Mouse (Mus musculus) megakaryocyte, adult 5-6 weeks (primary cell): ENCODE data around the gene Plcb3. TPM values are rescaled to one million over a fixed set of nuclear protein-coding genes. Genes with fewer than 3 reads are reported as not detected.

Source experiments
- ATAC-seq: 2 replicates; pipeline ENCODE4 v1.8.0; 2016; ENCODE audit warnings: mild to moderate bottlenecking, inconsistent platforms; ENCODE audit not compliant: poor library complexity, severe bottlenecking
- total RNA-seq, 2 experiments: library from RNA; stranded (forward) in 1 of 2; stranded (reverse) in 1 of 2; fragments of 153-499, 151-499 nt in 1 of 2; fragments of 221-1000, 200-1000 nt in 1 of 2; gene quantifications; 2 replicates each; pipeline versions ENCODE4 v1.2.3 to v1.2.4; 2015 to 2017

Plcb3 gene
- total RNA-seq (2015) (10.4 and 11.8 TPM in 2 replicates), total RNA-seq (2017) (13.4 and 14.1 TPM in 2 replicates)

DNA sequence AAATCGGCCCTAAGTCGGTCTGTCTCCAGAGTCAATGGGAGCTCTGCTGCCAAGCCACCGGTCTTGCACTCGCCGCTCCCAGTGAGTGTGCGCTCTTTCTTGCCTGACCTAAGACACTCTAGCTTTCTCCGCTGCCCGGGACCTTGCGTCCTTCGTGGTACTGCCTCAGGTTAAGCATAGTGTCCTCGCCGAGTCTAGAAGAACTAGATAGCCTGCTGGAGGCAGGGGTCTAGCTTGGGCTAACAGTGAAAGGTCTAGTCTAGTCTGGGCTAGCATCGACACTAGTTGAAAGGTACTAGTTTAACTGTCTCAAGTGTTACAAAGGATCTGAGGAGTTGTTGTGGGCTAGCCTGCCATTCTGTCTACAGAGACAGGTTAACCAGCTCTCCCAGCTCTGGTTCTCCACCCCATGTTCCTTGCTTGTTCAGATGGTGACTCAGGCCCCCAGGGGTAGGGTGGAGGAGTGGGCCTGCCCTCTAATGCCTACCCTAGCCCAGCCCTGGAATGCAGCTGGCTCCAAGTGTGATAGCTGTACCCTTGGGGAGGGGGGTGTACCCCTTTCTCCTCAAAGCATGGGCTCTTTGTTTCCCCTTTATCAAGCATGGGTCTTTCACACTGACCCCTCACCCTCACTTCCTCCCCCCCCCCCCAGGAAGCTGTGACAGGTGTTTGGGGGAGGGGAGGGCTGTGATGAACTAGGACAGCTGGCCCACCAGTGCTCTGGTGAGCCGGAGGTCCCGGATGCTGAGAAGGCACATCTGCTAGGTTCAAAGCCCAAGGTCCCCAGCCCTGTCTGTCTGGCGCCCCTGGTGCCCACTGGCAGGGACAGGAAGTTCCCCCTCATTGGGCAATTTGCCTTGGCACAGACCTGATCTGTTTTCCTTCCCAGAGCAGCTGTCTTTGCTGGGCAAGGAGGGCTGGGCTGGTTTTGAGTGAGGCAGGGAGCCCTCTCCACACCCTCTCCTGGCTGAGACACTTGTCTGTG, at the start of gene Plcb3:
Gene Plcb3, minus strand, starts transcription at position 934 of the 985 bp plus-strand sequence.
- ATAC-seq: no peak

- ATAC-seq: peak; percentile 50
Observed at GRCm38 (mm10) chr19:7020224-7020641, 44.0 kb upstream of the Plcb3 start.

DNA sequence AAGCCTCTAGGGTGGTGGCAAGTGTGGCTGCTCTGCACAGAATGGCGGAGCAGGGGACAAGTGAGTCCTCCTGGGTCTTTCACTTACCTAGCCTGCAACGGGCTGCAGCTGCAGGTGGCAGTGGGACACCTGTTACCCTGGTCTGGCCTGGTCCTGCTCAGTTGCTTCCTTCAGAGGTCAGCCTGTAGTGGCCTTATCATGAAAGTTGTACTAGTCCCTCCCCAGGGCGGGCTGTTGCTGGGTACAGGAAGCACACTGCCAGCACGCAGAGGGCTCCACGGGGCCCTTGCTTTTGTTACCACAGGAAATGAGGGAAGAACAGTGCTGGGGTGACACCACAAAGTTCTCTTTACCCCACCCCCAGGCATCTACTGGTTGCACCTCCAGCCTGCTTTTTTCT, 42.9 kb upstream of the Plcb3 start, which contains the start of gene Fermt3:
Gene Fermt3, minus strand, starts transcription at position 279 of the 400 bp plus-strand sequence.
- peak; percentile 80 for ATAC-seq

DNA sequence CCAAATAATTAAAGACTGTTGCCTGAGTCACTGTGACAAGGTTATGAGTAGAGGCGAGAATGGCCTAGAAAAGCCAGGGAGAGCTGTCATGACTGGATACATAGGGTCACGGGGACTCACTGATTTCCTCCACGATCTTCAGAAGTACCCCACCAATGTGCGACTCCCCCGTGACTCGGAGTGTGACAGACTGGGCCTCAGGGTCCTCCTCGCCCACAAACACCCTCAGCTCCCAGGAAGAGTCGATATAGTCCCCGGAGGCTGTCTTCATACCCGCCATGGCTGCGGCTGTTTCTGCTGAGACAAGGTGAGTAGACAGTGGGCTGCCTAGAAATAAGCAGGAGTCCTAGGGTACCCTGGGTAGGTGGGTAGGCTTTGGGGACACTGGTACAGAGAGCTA, 42.3 kb upstream of the Plcb3 start:
- peak; percentile 21 for ATAC-seq

DNA sequence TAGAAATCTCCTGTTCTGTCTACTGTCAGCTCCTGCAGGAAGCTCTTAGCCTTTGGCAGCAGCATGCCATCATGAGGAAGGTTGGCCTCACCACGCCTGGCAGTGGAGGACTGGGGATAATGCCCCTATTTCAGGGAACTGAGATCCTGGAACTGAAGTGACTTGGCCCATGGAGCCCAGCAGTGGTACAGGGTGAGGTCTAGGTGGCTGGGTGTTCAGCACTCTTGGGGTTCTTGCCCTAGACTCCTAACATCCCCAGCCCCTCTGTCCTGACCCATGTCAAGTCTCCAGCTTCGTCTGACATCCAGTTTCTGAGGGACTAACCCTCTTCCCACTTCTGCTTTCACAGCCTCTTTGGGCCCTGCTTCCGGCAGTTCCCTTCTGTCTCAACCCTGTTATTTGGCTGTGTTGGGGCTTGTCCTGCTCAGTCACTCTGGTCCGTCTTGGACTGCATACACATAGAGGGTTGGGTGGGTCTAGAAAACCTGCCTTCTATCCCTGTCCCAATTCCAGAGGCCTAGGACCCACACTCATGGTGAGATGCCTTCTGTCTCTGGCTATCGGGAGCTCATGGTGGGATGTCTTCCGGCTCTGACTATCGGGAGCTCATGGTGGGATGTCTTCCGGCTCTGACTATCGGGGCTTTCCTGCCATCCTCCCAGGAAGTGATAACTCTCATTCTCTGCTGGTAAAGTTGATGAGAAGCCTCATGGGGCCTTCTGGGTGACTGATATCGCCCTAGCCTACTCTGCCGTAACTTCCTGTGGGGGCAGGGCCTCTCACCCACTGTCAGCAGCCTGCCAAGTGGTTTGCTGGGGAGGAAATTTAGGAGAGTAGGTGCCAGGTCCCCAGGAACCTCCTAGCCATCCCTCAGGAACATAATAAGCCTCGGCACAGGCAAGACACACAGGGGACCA, 41.5 kb upstream of the Plcb3 start:
- peak; percentile 52 for ATAC-seq

- no peak for ATAC-seq
Observed at GRCm38 (mm10) chr19:7014481-7015135, 38.3 kb upstream of the Plcb3 start.

GRCm38 (mm10) chr19:7013984-7014383, 37.7 kb upstream of the Plcb3 start:
- no peak for ATAC-seq

DNA sequence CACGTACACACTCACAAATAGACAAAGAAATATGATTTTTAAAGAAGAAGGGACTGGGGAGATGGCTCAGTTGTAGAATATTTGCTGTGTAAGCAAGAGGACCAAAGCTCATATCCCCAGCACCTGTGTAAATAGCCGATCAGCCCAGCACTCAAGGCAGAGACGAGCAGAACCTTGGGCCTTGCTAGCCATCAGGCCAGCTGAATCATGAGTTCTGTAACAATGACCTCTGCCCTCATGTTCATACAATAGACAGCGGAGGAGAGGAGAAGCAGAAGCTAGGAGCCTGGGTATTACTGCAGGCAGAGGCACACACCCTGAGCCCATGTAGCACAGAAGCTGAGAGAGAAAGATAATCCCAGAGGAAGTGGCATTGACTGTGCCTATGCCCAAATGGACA, 36.2 kb upstream of the Plcb3 start:
- ATAC-seq: no peak

DNA sequence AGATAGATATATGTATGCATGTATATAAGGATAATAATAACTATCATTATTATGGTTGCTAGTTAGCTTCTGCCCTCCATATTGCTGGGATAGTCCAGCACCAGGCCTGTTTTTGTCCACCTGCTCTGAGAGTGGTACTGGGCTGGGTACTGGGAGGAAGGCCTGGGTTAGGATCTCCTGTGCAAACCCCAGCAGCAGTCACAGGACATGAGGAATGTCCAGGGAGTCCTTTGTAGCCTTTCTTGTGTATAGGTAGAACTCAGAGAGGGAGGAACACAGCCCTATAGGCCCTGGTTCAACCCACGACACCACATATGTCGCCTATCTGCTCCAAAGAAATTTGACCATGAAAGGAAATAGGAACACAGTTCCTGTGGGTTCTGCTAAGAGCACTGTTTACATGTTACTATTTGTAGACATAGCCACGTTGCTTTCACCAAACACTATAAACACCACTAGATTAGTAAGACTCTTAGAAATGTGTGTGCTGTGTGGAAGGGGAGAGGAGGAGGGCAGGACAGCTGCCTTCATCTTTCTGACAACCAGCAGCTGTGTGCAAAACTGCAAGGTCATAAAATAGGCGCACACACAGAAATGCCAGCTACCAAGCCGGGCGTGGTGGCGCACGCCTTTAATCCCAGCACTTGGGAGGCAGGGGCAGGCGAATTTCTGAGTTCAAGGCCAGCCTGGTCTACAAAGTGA, 30.8 kb upstream of the Plcb3 start:
- ATAC-seq: no peak

- ATAC-seq: no peak
Observed at GRCm38 (mm10) chr19:6999360-7000063, 23.2 kb upstream of the Plcb3 start.

DNA sequence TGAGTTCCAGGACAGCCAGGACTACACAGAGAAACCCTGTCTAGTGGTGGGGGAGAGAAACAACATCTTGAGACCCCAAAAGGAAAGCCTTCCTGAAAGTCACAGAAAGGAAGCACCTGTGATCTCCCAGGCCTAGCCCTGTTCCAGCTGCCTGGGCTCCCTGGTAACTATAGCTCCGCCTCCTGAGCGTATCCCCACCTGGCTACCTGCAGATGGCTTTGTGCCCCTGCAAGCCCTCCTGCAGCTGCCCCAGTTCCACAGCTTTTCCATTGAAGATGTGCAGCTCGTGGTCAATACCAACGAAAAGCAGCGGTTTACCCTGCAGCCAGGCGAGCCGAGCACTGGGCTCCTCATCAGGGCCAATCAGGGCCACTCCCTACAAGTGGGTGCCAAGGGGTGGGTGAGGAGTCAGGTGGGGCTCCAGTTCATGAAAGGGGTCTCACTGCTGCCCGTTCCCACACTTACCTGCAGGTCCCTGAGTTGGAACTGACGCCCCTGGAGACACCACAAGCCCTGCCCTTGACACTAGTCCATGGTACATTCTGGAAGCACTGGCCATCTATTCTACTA, 21.5 kb upstream of the Plcb3 start:
- no peak for ATAC-seq

- ATAC-seq: peak; percentile 57
Observed at GRCm38 (mm10) chr19:6996006-6996405, 19.7 kb upstream of the Plcb3 start, which contains the start of the genes Nudt22 and Trpt1. Gene Nudt22, minus strand, starts transcription at chr19:6996117. Gene Trpt1, plus strand, starts transcription at chr19:6996131.

DNA sequence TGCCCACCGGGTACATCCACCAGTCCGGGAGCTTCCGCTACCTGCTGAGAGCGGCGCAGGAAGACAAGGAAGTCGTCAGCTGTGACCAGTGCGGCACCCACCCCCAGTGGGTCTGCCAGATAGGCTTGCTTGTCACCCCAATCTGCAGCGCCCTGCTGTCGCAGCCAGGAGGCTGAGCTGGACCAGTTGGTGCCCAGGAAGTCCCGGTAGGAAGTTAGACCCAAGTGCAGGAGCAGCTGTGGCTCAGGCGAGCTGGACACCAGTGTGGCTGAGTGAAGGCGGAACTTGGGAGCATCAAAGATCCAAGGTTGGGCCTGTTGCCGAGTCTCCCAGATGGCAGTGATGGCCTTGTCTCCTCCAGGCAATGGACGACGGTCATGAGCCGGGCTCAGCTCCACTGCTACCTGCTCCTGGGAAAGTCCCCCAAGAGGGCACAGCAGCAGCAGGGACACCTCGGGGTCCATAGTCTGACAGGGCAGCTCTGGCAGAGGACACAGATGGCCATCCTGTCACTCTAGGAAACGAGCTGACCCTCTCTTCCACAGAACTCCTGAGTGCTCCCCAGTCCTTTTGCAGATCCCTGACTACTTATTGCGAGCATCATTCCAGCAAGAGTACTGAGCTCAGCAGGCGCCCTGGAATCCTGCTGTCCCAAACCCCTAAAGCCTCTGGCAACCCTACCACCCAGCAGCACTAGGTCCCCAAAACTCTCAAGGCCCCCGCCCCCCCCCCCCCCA, 19.2 kb upstream of the Plcb3 start:
- ATAC-seq: no peak

DNA sequence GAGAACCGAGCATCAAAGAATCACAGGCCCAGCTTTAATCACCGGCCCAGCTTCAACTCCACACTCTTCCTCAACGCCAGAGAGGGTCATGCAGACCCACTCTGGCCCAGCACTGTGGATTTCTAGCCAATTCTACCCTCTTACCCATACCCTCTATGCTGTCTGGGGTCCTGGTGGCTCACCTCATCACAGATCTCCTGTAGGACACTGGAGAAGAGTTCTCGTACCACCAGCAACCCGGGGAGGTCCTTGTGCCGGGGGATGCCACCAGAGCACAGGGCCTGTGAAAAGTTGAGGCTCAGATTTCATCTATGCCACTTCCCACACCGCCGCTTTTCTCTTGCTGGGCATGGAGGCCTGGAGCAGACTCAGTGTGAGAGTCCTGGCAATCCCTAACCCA, 18.2 kb upstream of the Plcb3 start:
- no peak for ATAC-seq

GRCm38 (mm10) chr19:6994002-6994401, 17.7 kb upstream of the Plcb3 start:
- no peak for ATAC-seq

- no peak; the same call in 1 of the 2 replicates for ATAC-seq
Observed at GRCm38 (mm10) chr19:6993011-6993770, 16.9 kb upstream of the Plcb3 start.
